Mouse (Mus musculus) v-Abl transformed pro-B cells (cell line): ENCODE data around the gene Exosc9.
"Not testable (repeated sequence)": the region's sequence is repeated elsewhere in the genome, so short reads cannot be mapped to it uniquely, and the experiment has no call there.

Experiments
- in situ Hi-C, 2 experiments: fragments of 400-800 bp; cut with MboI; formaldehyde crosslinking; loops; one replicate each; pipeline ENCODE4 v1.15.1; 2025; ENCODE audit not compliant: unreplicated experiment in 2 of 2

The Exosc9 gene

DNA sequence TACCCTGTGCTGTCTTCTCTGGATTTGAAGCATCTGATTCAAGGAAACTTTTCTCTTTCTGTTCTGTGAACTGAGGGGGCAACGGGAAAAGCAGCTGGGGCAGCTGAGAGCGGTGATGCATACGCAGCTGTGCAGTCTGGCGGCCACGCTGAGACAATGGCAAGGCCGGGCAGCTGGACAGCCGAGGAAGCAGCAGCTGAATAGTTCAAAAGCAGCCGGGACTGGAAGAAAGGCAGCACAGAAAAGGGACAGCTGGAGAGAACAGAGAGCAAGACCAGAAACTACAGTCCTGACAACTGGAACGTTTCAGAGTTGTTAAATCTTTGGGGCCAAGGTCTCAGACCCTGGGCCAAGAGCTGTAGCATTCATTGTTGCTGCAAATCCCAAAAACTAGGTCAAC, 1.1 kb upstream of the Exosc9 start:
- in situ Hi-C loops, result loop anchor here in 1 of 2 experiments (25.0 kb wide), 2 partner anchors 861 to 1936 kb away; partner anchors contain the start of genes Ankrd50, Nudt6 and Spata5

DNA sequence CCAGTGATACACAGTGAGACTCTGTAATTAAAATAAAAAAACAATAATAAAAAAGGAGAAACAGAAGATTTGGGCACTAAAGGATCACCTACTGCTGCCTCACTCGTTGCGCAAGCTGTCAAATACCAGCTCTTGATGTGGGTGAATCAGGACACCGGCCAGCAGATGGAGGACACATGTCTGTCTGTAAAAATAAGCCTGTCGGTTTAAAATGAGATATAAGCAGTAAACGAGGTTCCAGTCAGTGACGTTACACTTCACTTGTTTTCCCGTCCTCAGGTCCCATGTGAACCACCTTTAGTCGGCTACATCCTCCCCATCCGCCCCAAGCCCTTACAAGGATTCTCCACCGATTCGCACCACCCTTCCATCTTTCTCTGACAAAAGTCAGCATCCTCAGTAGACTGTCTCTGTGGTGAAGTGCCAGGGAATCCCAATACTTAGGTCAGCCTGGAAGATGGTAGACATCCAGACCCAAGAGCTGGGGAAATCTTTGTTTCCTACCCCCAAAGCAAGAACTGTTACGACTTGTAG, 488 bp upstream of the Exosc9 start:
- in situ Hi-C loops, result loop anchor here in 1 of 2 experiments (25.0 kb wide), 2 partner anchors 860 to 1935 kb away; partner anchors contain the start of genes Ankrd50, Nudt6 and Spata5

DNA sequence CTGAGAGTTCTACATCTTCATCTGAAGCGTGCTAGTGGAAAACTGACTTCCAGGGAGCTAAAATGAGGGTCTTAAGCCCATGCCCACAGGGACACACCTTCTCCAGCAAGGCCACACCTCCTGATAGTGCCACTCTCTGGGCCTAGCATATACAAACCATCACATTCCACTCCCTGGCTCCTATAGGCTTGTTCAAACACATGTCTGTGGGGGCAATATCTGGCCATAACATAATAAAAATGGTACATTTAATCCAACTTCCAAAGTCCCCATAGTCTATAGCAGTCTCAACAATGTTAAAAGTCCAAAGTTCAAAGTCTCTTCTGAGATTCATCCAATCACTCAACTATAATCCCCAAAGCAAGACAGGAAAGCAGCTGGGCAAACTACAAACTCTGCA, 5.2 kb downstream of the Exosc9 start:
- in situ Hi-C loops, result loop anchor here in 1 of 2 experiments (25.0 kb wide), 2 partner anchors 855 to 1930 kb away; partner anchors contain the start of genes Ankrd50, Nudt6 and Spata5

DNA sequence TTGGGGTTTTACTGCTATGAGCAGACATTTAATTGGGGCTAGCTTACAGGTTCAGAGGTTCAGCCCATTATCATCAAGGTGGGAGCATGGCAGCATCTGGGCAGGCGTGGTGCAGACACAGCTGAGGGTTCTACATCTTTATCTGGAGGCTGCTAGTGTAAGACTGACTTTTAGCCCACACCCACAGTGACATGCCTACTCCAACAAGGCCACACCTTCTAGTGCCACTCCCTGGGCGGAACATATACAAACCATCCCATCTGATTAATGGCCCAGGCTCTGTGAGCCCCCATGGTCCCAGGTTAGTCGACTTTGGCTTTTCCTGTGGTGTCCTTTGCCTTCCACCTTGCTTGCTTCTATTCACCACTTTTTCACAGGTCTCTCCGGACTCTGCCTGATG, 7.2 kb downstream of the Exosc9 start:
- in situ Hi-C loops, result loop anchor here in 1 of 2 experiments (25.0 kb wide), 2 partner anchors 853 to 1928 kb away; partner anchors contain the start of genes Ankrd50, Nudt6 and Spata5

DNA sequence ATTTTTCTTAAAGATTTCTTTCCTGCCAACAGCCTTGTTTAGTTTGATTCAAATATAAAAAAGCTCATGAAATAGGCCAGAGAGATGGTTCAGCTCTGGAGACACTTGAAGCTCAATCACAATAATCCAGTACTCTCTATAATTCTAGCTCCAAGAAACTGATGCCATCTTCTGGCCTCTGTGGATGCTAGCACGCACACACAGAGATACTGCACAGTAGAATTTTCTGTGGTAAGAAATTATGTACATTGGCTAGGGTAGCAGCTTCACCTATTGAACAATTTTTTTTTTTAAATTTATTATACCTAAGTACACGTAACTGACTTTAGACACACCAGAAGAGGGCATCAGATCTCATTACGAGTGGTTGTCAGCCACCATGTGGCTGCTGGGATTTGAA, 11.3 kb downstream of the Exosc9 start:
- in situ Hi-C loops, result loop anchor here in 1 of 2 experiments (25.0 kb wide), 2 partner anchors 849 to 1924 kb away; partner anchors contain the start of genes Ankrd50, Nudt6 and Spata5

DNA sequence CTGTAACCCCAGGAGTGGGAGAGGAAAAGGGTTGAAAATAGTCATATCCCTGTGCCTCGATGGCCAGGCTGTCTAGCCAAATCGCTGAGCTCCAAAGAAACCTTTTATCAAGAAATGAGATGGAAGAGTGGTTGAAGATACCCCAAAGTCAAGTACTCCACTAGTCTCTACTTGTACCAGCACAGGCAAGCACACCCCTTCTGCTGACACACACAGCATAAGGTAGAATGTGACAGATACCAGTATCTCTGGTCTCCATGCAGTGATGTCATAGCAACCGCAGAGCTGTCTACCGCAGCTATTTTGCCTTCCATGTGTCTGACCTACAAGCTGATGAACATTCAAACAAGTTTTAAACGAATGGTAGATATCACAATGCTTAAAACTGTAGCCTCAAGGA, 17.4 kb downstream of the Exosc9 start:
- in situ Hi-C loops, result loop anchor here (5.0 to 25.0 kb wide), 3 partner anchors 632 to 1917 kb away; partner anchors contain the start of genes Ankrd50 (in 1 of the 2), Nudt6 (in 1 of the 2) and Spata5 (in 1 of the 2)

DNA sequence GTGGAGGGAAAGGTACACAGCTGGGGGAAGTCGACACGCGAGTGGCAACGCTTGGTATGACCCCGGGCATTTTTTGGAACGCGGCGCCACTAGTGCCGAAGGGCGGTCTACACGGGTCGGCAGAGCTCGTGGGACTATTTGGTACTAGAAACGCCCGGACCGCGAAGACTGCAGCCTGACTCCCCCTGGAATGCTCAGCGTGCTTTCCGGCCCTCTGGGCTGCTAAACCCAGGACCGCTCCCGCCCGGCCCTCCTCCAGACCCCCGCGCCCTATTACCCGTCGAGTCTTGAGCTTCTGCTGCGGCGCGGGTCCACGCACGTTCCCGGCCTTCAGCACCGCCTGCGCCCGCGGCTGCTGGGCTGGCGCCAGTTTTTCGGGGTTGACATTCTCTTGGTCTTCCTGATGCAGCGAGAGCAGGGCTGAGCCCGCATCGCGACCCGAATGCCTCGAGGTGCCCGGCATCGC, 19.0 kb downstream of the Exosc9 start:
- in situ Hi-C loops, result loop anchor here (5.0 to 25.0 kb wide), 3 partner anchors 631 to 1916 kb away; partner anchors contain the start of genes Ankrd50 (in 1 of the 2), Nudt6 (in 1 of the 2) and Spata5 (in 1 of the 2)

DNA sequence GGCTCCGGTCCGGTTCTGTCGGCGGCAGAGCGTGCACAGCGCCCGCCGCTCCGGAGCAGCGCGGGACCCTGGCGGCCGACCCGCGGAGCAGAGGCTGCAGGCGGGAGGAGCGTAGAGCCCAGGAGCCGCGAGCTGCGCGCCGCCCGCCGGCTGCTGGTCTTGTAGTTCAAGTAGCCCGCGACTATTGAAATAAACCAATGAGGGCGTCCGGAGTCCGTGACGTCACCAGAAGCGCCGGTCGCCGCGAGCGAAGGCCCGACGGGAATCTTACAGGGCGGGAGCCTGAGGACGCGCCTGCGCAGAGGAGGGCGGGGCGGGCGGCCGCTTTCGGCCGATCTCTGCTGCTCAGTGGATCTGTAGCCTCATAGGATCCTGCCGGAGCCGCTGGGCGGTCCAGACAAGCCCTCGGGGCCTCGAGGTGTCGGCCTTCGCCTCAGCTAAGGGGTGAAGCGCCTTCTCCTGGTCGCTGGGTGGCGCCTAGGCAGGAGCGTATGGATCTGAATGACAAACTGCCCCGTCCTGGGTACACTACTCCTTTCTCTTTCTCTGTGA, 19.5 kb downstream of the Exosc9 start, which contains the start of gene Ccna2:
Ccna2 (minus strand) TSS at position 324 of the 552 bp plus-strand sequence.
- in situ Hi-C loops, result loop anchor here (5.0 to 25.0 kb wide), 3 partner anchors 630 to 1915 kb away; partner anchors contain the start of genes Ankrd50 (in 1 of the 2), Nudt6 (in 1 of the 2) and Spata5 (in 1 of the 2)

DNA sequence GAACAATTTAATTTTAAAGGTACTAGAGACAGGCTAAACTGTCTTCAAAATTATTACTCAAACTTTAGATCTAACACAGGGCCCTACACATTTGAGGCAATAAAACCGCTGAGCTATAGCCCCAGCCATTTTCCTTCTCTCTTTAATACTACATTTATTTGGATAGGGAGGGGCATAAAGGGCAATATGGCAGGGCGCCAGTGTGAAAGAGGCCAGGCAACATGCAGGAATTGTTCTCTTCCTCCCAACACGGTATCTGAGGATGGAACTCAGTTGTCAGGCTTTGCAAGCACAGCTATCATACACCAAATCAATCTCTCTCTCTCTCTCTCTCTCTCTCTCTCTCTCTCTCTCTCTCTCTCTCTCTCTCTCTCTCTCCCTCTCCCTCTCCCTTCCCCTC, 46.4 kb downstream of the Exosc9 start:
- in situ Hi-C loops, result no loop called here

DNA sequence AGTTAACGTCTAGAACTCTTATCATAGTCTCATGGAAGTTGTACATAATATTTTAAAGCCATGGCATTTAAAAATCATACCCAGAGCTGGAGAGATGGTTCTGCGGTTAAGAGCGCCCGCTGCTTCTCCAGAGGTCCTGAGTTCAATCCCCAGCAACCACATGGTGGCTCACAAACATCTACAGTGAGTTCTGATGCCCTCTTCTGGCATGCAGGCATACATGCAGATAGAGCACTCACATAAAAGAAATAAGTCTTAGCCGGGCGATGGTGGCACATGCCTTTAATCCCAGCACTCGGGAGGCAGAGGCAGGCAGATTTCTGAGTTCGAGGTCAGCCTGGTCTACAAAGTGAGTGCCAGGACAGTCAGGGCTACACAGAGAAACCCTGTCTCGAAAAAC, 47.4 kb downstream of the Exosc9 start:
- in situ Hi-C loops, result not testable (repeated sequence)

DNA sequence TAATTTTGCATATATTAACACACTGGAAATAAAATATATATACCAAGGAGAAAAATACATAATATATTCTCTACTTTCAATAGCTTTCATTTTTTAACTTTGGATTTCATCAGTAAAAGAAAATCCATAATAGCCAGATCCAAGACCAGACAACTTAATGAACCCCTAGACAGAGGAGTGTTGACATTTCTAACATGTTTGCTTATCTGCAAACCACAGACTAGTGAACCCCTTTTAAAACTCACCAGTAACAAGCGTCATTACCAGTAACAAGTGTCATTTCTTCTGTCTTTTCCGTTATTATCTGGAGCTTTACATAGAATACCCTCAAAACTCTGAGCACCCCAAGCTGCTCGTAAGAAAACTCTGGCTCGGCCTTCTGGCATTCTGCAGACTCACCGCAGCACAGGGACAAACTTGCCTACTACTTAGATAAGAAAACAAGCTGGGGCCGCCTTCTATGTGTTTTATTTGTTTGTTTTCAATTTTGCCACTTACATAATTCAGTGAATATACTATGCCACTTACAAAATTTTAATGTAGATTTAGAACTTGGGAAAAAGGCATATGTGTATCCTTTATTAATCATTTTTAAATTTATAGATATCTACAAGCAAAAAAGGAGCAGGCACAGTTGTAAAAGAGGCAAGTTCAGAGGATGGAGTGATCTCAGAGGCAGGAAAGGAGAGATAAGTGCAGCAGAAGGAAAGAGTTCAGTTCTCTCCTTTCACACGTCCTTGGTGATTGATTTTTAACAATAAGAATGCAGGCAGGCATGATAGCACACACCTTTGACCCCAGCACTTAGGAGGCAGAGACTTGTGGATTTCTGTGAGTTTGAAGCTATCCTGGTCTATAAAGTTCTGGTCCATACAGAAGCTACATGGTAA, 53.7 kb downstream of the Exosc9 start:
- in situ Hi-C loops, result no loop called here

DNA sequence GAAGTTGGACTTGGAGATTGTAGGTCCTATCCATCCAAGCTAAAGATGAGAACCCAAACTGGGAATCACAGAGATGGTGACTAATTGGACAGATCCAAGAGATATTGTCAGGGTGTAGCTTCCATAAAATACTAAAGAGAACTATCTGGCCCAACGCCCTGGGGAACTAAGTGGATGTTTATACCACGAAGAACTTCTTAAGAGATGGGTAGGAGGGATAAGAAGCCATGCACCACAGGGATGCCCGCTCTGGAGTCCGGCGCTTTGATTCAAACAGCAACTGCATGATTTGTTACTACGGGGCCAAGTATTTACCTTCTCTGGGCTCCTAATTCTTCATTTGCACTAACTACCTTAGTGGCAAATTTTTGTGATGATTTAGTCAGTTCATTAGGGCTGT, 60.3 kb downstream of the Exosc9 start:
- in situ Hi-C loops, result no loop called here

DNA sequence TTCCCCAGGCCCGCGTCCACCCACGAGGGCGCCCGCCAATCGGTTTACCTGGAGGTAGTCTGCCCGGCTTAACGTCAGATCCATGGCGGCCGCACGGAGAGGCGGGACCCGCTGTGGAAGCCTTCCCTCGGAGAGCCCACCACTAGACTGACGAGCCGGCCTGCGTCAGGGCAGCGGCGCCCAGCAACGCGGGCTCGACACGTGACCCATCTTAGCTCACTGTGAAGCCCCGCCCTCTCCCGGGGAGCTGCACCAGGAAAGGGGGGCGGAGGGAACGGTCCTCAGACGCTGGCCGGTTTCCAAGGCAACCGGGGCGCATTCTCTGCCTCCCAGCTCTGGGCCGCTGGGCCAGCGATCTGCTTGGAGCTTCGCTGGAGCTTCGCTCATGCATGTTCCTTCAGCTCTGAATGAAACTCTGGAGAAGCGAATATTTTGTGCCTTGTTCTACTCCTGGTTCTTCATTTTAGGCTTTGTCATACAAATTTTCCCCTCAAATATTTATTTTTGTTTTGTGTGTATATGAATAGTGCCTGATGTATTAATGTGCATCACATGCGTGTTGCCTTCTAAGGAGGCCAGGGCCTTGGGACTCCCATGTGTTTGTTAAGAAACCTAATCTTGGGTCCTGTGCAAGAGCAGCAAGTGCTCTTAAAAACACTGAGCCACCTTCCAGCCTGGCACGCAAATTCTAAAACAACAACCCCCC, 60.9 kb downstream of the Exosc9 start, which contains the start of gene Bbs7:
Bbs7 (minus strand) TSS at position 276 of the 706 bp plus-strand sequence.
- in situ Hi-C loops, result no loop called here

DNA sequence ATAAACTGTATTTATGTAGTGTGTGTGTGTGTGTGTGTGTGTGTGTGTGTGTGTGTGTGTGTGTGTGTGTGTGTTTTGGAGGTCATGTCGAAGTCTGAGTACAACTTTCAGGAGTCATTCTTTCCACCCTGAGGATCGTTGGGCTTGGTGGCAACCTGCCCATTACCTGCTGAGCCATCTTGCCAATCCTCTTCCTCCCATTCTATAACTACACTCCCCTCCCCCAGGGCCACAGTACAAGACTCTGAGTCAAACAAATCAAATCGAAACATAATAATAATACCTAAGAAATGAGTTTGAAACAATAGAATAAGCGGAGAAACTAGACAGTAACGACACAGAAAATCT, 61.5 kb downstream of the Exosc9 start:
- in situ Hi-C loops, result no loop called here
